Mouse (Mus musculus) stomach, embryonic 16.5 days (tissue): ENCODE measurements around the gene Hmmr. TPM values are rescaled to one million over a fixed set of nuclear protein-coding genes. Genes with fewer than 3 reads are reported as not detected.
"Not testable (repeated sequence)": the region's sequence is repeated elsewhere in the genome, so short reads cannot be mapped to it uniquely, and the experiment has no call there.

Experiments
- ATAC-seq: fragments of 200-750 bp; cut with Nextera tagmentation; 2 replicates; pipeline ENCODE4 v1.8.0; 2017; ENCODE audit warnings: moderate number of reproducible peaks, moderate TSS enrichment; ENCODE audit not compliant: insufficient read depth, low FRiP score
- H3K27ac ChIP-seq: fragments of 300-500 bp; sonication (generic); 2 replicates; pipeline ENCODE4 v1.5.1; 2014; ENCODE audit warnings: low read length
- H3K27me3 ChIP-seq: fragments of 300-500 bp; sonication (generic); 2 replicates; pipeline ENCODE4 v1.6.1; 2014; ENCODE audit warnings: low read length, control low read depth, mixed read lengths; ENCODE audit not compliant: control insufficient read depth, insufficient read depth
- H3K36me3 ChIP-seq: fragments of 300-500 bp; sonication (generic); 2 replicates; pipeline ENCODE4 v1.6.1; 2014; ENCODE audit warnings: low read length; ENCODE audit not compliant: control insufficient read depth, insufficient read depth
- H3K4me1 ChIP-seq: fragments of 300-500 bp; sonication (generic); 2 replicates; pipeline ENCODE4 v1.6.1; 2014; ENCODE audit warnings: low read length, control low read depth, mixed read lengths; ENCODE audit not compliant: control insufficient read depth, insufficient read depth
- H3K4me2 ChIP-seq: fragments of 300-500 bp; sonication (generic); 2 replicates; pipeline ENCODE4 v1.6.1; 2014; ENCODE audit warnings: low read depth, low read length, mixed read lengths
- H3K4me3 ChIP-seq: fragments of 300-500 bp; sonication (generic); replicated peaks from 2 replicates; pipeline ENCODE4 v1.5.1; 2014; ENCODE audit warnings: mild to moderate bottlenecking, low read length
- H3K9ac ChIP-seq: fragments of 300-500 bp; sonication (generic); 2 replicates; pipeline ENCODE4 v1.6.1; 2014; ENCODE audit warnings: low read length
- H3K9me3 ChIP-seq: fragments of 300-500 bp; sonication (generic); replicated peaks from 2 replicates; pipeline ENCODE4 v1.6.1; 2016; ENCODE audit warnings: low read length, control low read depth; ENCODE audit not compliant: control insufficient read depth
- WGBS: fragments of 180-500 bp; shearing (Covaris S2); extraction: QIAGEN DNeasy Blood & Tissue Kit; methylation state at CpG from one replicate; pipeline ENCODE4 v1.1.7; 2014; 5-methylcytosine and 5-hydroxymethylcytosine counted together
- polyA plus RNA-seq: library from polyadenylated mRNA; unstranded; fragments of >200 nt; fragmentation: Nextera tagmentation; extraction: Ambion mirVana; gene quantifications from 2 replicates; pipeline ENCODE4 v1.2.1, GENCODE M21; 2015

The Hmmr gene
- polyA plus RNA-seq, 1 experiment from 2014 or later, result 41.1 TPM

GRCm38 (mm10) chr11:40718324-40718723, 14.9 kb downstream of the Hmmr start:
- H3K27me3 ChIP-seq, result no peaks in the 10 kb centered on the region
- no peak overlapping the region for H3K9ac ChIP-seq
- no peak overlapping the region for H3K27ac ChIP-seq
- no peak overlapping the region for H3K4me3 ChIP-seq
- ATAC-seq, result no peak
- H3K36me3 ChIP-seq, result peaks cover 22% of the 10 kb centered on the region
- H3K4me1 ChIP-seq, result no peaks in the 10 kb centered on the region
- no peak overlapping the region for H3K4me2 ChIP-seq
- H3K9me3 ChIP-seq, result no peaks in the 10 kb centered on the region

GRCm38 (mm10) chr11:40715524-40715923, 17.7 kb downstream of the Hmmr start:
- WGBS, result 93% methylated on average over 5 of the region's 5 CpGs
- Histone ChIP-seq H3K9me3 (no peaks in the 10 kb centered on the region), H3K4me1 (no peaks in the 10 kb centered on the region), H3K27me3 (no peaks in the 10 kb centered on the region), H3K9ac (no peak overlapping the region), H3K36me3 (peaks cover 19% of the 10 kb centered on the region), H3K4me2 (no peak overlapping the region), H3K4me3 (no peak overlapping the region), H3K27ac (no peak overlapping the region)
- ATAC-seq, result no peak

GRCm38 (mm10) chr11:40713858-40714257, 19.4 kb downstream of the Hmmr start:
- no peaks in the 10 kb centered on the region for H3K9me3 ChIP-seq
- H3K4me3 ChIP-seq, result no peak overlapping the region
- 72% methylated on average over 8 of the region's 8 CpGs for WGBS
- ATAC-seq, result no peak
- no peaks in the 10 kb centered on the region for H3K27me3 ChIP-seq
- no peaks in the 10 kb centered on the region for H3K4me1 ChIP-seq
- no peak overlapping the region for H3K4me2 ChIP-seq
- no peak overlapping the region for H3K27ac ChIP-seq
- peaks cover 23% of the 10 kb centered on the region for H3K36me3 ChIP-seq
- no peak overlapping the region for H3K9ac ChIP-seq

GRCm38 (mm10) chr11:40709899-40710298, 23.3 kb downstream of the Hmmr start:
- H3K36me3 ChIP-seq, result peaks cover 16% of the 10 kb centered on the region
- not testable (repeated sequence) for H3K4me1 ChIP-seq, H3K9ac ChIP-seq, H3K9me3 ChIP-seq, H3K27me3 ChIP-seq, H3K4me3 ChIP-seq, H3K4me2 ChIP-seq, H3K27ac ChIP-seq, ATAC-seq
- WGBS, result 91% methylated on average over 6 of the region's 6 CpGs

GRCm38 (mm10) chr11:40695103-40695502, 38.1 kb downstream of the Hmmr start, which contains the start of gene Mat2b:
Mat2b (minus strand) TSS chr11:40695203.
- Histone ChIP-seq H3K9me3 (no peaks in the 10 kb centered on the region), H3K9ac (peak within 1 kb of the TSS; percentile 81), H3K36me3 (peaks cover 4% of the 10 kb centered on the region; the same call in 1 of the 2 replicates), H3K27me3 (no peaks in the 10 kb centered on the region), H3K27ac (peak within 1 kb of the TSS; percentile 98), H3K4me3 (peak within 1 kb of the TSS; percentile 85), H3K4me1 (peaks cover 15% of the 10 kb centered on the region), H3K4me2 (peak within 1 kb of the TSS; percentile 82)
- 84% methylated on average over 9 of the region's 9 CpGs for WGBS
- no peak for ATAC-seq

- H3K4me3 ChIP-seq, result peak overlapping the region; percentile 85
- H3K9ac ChIP-seq, result peak overlapping the region; percentile 81
- H3K4me1 ChIP-seq, result peaks cover 15% of the 10 kb centered on the region
- H3K27me3 ChIP-seq, result no peaks in the 10 kb centered on the region
- ATAC-seq, result peak; percentile 15; the same call in 1 of the 2 replicates
- no peaks in the 10 kb centered on the region for H3K36me3 ChIP-seq
- H3K27ac ChIP-seq, result peak overlapping the region; percentile 98
- under 1% methylated on average over 31 of the region's 31 CpGs for WGBS
- H3K9me3 ChIP-seq, result no peaks in the 10 kb centered on the region
- H3K4me2 ChIP-seq, result peak overlapping the region; percentile 82
These were observed 38.7 kb downstream of the Hmmr start for GRCm38 (mm10) chr11:40694311-40695087.

- H3K4me2 ChIP-seq, result peak overlapping the region; percentile 82
- H3K36me3 ChIP-seq, result no peaks in the 10 kb centered on the region
- H3K9me3 ChIP-seq, result no peaks in the 10 kb centered on the region
- no peaks in the 10 kb centered on the region for H3K27me3 ChIP-seq
- peak overlapping the region; percentile 81 for H3K9ac ChIP-seq
- ATAC-seq, result no peak
- peak overlapping the region; percentile 98 for H3K27ac ChIP-seq
- peaks cover 15% of the 10 kb centered on the region for H3K4me1 ChIP-seq
- 0% methylated on average over 16 of the region's 16 CpGs for WGBS
- H3K4me3 ChIP-seq, result peak overlapping the region; percentile 85
These were observed 39.8 kb downstream of the Hmmr start for GRCm38 (mm10) chr11:40693366-40693951.

GRCm38 (mm10) chr11:40692511-40693365, 40.5 kb downstream of the Hmmr start:
- Histone ChIP-seq H3K4me3 (peak overlapping the region; percentile 85), H3K36me3 (no peaks in the 10 kb centered on the region), H3K4me2 (peak overlapping the region; percentile 82), H3K4me1 (peaks cover 15% of the 10 kb centered on the region), H3K9me3 (no peaks in the 10 kb centered on the region), H3K27ac (peak overlapping the region; percentile 98), H3K27me3 (no peaks in the 10 kb centered on the region), H3K9ac (peak overlapping the region; percentile 82)
- peak; percentile 98 for ATAC-seq
- WGBS, result under 1% methylated on average over 36 of the region's 36 CpGs
